Comparison of ENCODE assay signal across 35 mouse cellular contexts in genomic region chr1:87060913-87061312, GRCm38 (mm10). TPM values are rescaled to one million over a fixed set of nuclear protein-coding genes. Genes with fewer than 3 reads are reported as not detected.
A peak's percentile ranks its signal among the peaks of the same experiment; 100 is the strongest.
DNase-seq lines count a peak whose midpoint lies in the region; ATAC-seq and TF ChIP-seq lines count a peak whose summit lies in the region.
"Had no signal": no experiment of that assay in that cellular context is flagged by ENCODE, and none has a peak within 500 bp of the region (broad histone marks: within the 10 kb centered on the region; RNA-seq: fewer than 3 reads in every experiment).

No protein-coding gene starts in this region.

- no peak overlapping the region for H3K9ac ChIP-seq in intestine, postnatal 0 days (ENCODE audit: low read depth, low read length)
- no peak overlapping the region for H3K9ac ChIP-seq in intestine, embryonic 16.5 days (ENCODE audit: low read depth, low read length)
- H3K9ac ChIP-seq in lung, embryonic 14.5 days = no peak overlapping the region
- H3K9ac ChIP-seq: embryonic facial prominence, embryonic 13.5 days; forebrain, embryonic 12.5 days; stomach, embryonic 15.5 days had no signal

- DNase-seq in lung, embryonic 14.5 days = no peak
- DNase-seq in lung, postnatal 4 days = no peak
- DNase-seq in G1E (ENCODE audit: low spot score) = no peak
- DNase-seq in left cerebral cortex, adult 18-20 months (ENCODE audit: low spot score in 2 of 2) = no peak
- DNase-seq in adrenal gland, adult 2 months = no peak
- DNase-seq: adrenal gland, postnatal 25 days; cerebellum, adult 8-10 months; cerebellum, postnatal 36 days; embryo, embryonic 11 days; kidney, adult 8-10 months; kidney, postnatal 14 days; layer of hippocampus, adult 9-11 months; right cerebral cortex, adult 18-20 months; thymus, adult 18-20 months; thymus, postnatal 36 days had no signal

- H3K27me3 ChIP-seq in intestine, postnatal 0 days (replicated peaks; ENCODE audit: control insufficient read depth, insufficient read depth, low read length) = no peaks in the 10 kb centered on the region
- H3K27me3 ChIP-seq in intestine, embryonic 16.5 days (replicated peaks; ENCODE audit: control insufficient read depth, insufficient read depth, low read length) = no peaks in the 10 kb centered on the region
- H3K27me3 ChIP-seq in lung, embryonic 14.5 days (ENCODE audit: insufficient read depth, low read length) = no peaks in the 10 kb centered on the region
- H3K27me3 ChIP-seq in G1E (ENCODE audit: insufficient read depth, low read length) = peaks cover 4% of the 10 kb centered on the region; the same call in 1 of the 2 replicates
- H3K27me3 ChIP-seq: embryonic facial prominence, embryonic 13.5 days; forebrain, embryonic 12.5 days; stomach, embryonic 15.5 days had no signal

- ATAC-seq in intestine, postnatal 0 days = no peak
- ATAC-seq in intestine, embryonic 16.5 days = no peak
- no peak for ATAC-seq in lung, embryonic 14.5 days (ENCODE audit: insufficient read depth)
- no peak for ATAC-seq in G1E (ENCODE audit: extremely low read depth, insufficient number of reproducible peaks, low FRiP score, poor library complexity, severe bottlenecking)
- ATAC-seq: midbrain, embryonic 16.5 days had no signal

- TF ChIP-seq CTCF in intestine, postnatal 0 days (IDR thresholded peaks at IDR 0.05; ENCODE audit: low read depth) = peak; percentile 45
- TF ChIP-seq CTCF in lung, embryonic 14.5 days (IDR thresholded peaks at IDR 0.05; ENCODE audit: low read depth) = 0 out of 2 replicates have a peak, but pooled peaks have one; percentile 18
- TF ChIP-seq CTCF in G1E (IDR thresholded peaks at IDR 0.05; ENCODE audit: low read depth, low read length) = 0 out of 2 replicates have a peak, but pooled peaks have one; percentile 6

- no peak overlapping the region for H3K4me2 ChIP-seq in intestine, postnatal 0 days (replicated peaks; ENCODE audit: low read depth)
- H3K4me2 ChIP-seq in intestine, embryonic 16.5 days (ENCODE audit: low read depth, low read length) = no peak overlapping the region
- H3K4me2 ChIP-seq in lung, embryonic 14.5 days = no peak overlapping the region
- H3K4me2 ChIP-seq: embryonic facial prominence, embryonic 13.5 days; forebrain, embryonic 12.5 days; heart, embryonic 11.5 days; stomach, embryonic 15.5 days had no signal

- no peaks in the 10 kb centered on the region for H3K4me1 ChIP-seq in intestine, postnatal 0 days (replicated peaks; ENCODE audit: control insufficient read depth, insufficient read depth, low read length)
- no peaks in the 10 kb centered on the region for H3K4me1 ChIP-seq in intestine, embryonic 16.5 days (ENCODE audit: control insufficient read depth, insufficient read depth, low read length)
- no peaks in the 10 kb centered on the region for H3K4me1 ChIP-seq in lung, embryonic 14.5 days (ENCODE audit: insufficient read depth)
- peaks cover 8% of the 10 kb centered on the region for H3K4me1 ChIP-seq in G1E (ENCODE audit: insufficient read depth, low read depth, low read length)
- H3K4me1 ChIP-seq: forebrain, embryonic 12.5 days; hindbrain, embryonic 10.5 days; stomach, embryonic 15.5 days had no signal

- H3K27ac ChIP-seq in intestine, postnatal 0 days (ENCODE audit: low read depth, low read length) = no peak overlapping the region
- H3K27ac ChIP-seq in intestine, embryonic 16.5 days (ENCODE audit: low read length) = no peak overlapping the region
- no peak overlapping the region for H3K27ac ChIP-seq in lung, embryonic 14.5 days (ENCODE audit: low read depth)
- H3K27ac ChIP-seq: embryonic facial prominence, embryonic 13.5 days; forebrain, embryonic 12.5 days; hindbrain, embryonic 10.5 days; left cerebral cortex, adult 2 months; stomach, embryonic 15.5 days had no signal

- H3K4me3 ChIP-seq in intestine, postnatal 0 days (ENCODE audit: low read depth, low read length) = no peak overlapping the region
- no peak overlapping the region for H3K4me3 ChIP-seq in intestine, embryonic 16.5 days (ENCODE audit: low read length)
- H3K4me3 ChIP-seq in lung, embryonic 14.5 days (ENCODE audit: low read depth, low read length) = no peak overlapping the region
- H3K4me3 ChIP-seq in G1E (ENCODE audit: low read depth, low read length) = no peak overlapping the region
- H3K4me3 ChIP-seq: embryonic facial prominence, embryonic 13.5 days; erythroblast, embryonic 14.5 days; forebrain, embryonic 12.5 days; hindbrain, embryonic 10.5 days; left cerebral cortex, adult 2 months; stomach, embryonic 15.5 days had no signal

- peaks cover 4% of the 10 kb centered on the region; the same call in 1 of the 2 replicates for H3K9me3 ChIP-seq in intestine, postnatal 0 days (ENCODE audit: control insufficient read depth)
- H3K9me3 ChIP-seq in intestine, embryonic 16.5 days (ENCODE audit: control insufficient read depth, low read length) = no peaks in the 10 kb centered on the region
- no peaks in the 10 kb centered on the region for H3K9me3 ChIP-seq in lung, embryonic 14.5 days (ENCODE audit: low read depth, low read length)
- H3K9me3 ChIP-seq in G1E (replicated peaks) = no peaks in the 10 kb centered on the region; the same call in 1 of the 2 replicates
- H3K9me3 ChIP-seq: embryonic facial prominence, embryonic 13.5 days; forebrain, embryonic 12.5 days; hindbrain, embryonic 10.5 days; stomach, embryonic 15.5 days had no signal

- no peaks in the 10 kb centered on the region for H3K36me3 ChIP-seq in intestine, postnatal 0 days (ENCODE audit: control insufficient read depth, insufficient read depth)
- no peaks in the 10 kb centered on the region for H3K36me3 ChIP-seq in intestine, embryonic 16.5 days (ENCODE audit: control insufficient read depth, insufficient read depth, low read length)
- H3K36me3 ChIP-seq in lung, embryonic 14.5 days (ENCODE audit: insufficient read depth) = no peaks in the 10 kb centered on the region
- no peaks in the 10 kb centered on the region for H3K36me3 ChIP-seq in G1E (replicated peaks)
- H3K36me3 ChIP-seq: embryonic facial prominence, embryonic 13.5 days; forebrain, embryonic 12.5 days; hindbrain, embryonic 10.5 days; stomach, embryonic 15.5 days had no signal

RNA-seq across cellular contexts. Expression of gene Alppl2, which starts 28.8 kb away (rescaled TPM):
- polyA plus RNA-seq in intestine, postnatal 0 days (2015; fragmentation: Nextera tagmentation; extraction: Ambion mirVana) = not detected in 2 replicates
- not detected in 2 replicates for polyA plus RNA-seq in intestine, embryonic 16.5 days (2015; fragmentation: Nextera tagmentation; extraction: Ambion mirVana)
- polyA plus RNA-seq in lung, embryonic 14.5 days (2014; fragmentation: Nextera tagmentation; extraction: Ambion mirVana) = not detected in 2 replicates
- not detected in 2 replicates for total RNA-seq in G1E (2014; fragmentation: Nextera tagmentation)
- total RNA-seq in G1E (2017) = not detected in 2 replicates
- not detected in 2 replicates for polyA plus RNA-seq in G1E (2012)
- not detected for total RNA-seq in left cerebral cortex, adult 18-20 months (2021)
- total RNA-seq in adrenal gland, adult 2 months (2021) = not detected
- not detected in 2 replicates for polyA plus RNA-seq in adrenal gland, adult 2 months (2012; rRNA removed)
- total RNA-seq: adrenal gland, postnatal 25 days; gastrocnemius, adult 8-10 months; granulocyte monocyte progenitor cell, adult 5-6 weeks; left cerebral cortex, adult 2 months; left cerebral cortex, postnatal 36 days had no signal
- polyA plus RNA-seq: brain, embryonic 14.5 days; C2C12; embryonic facial prominence, embryonic 13.5 days; erythroblast, embryonic 14.5 days; forebrain, embryonic 12.5 days; frontal cortex, adult 2 months; heart, embryonic 11.5 days; heart, postnatal 0 days; hindbrain, embryonic 10.5 days; limb, embryonic 14.5 days; liver, embryonic 16.5 days; midbrain, embryonic 16.5 days; neural tube, embryonic 14.5 days; stomach, embryonic 15.5 days had no signal

RNA-seq across cellular contexts. Expression of gene Alpi, which starts 40.5 kb away (rescaled TPM):
- polyA plus RNA-seq in intestine, postnatal 0 days (2015; fragmentation: Nextera tagmentation; extraction: Ambion mirVana) = 1,275 and 1,389 TPM in 2 replicates
- 256 and 345 TPM in 2 replicates for polyA plus RNA-seq in intestine, embryonic 16.5 days (2015; fragmentation: Nextera tagmentation; extraction: Ambion mirVana)
- polyA plus RNA-seq in lung, embryonic 14.5 days (2014; fragmentation: Nextera tagmentation; extraction: Ambion mirVana) = not detected in 2 replicates
- total RNA-seq in G1E (2014; fragmentation: Nextera tagmentation) (not detected in 2 replicates), G1E (2017) (0.06 TPM in 1 of 2 replicates, not detected in the other)
- polyA plus RNA-seq in G1E (2012) = not detected in 2 replicates
- total RNA-seq in left cerebral cortex, adult 18-20 months (2021) = under 1 TPM in 1 of 2 experiments, not detected in 1; 0.14 TPM
- total RNA-seq in adrenal gland, adult 2 months (2021) = not detected
- 0.08 and 0.30 TPM in 2 replicates for polyA plus RNA-seq in adrenal gland, adult 2 months (2012; rRNA removed)
- total RNA-seq: adrenal gland, postnatal 25 days; gastrocnemius, adult 8-10 months; granulocyte monocyte progenitor cell, adult 5-6 weeks; left cerebral cortex, adult 2 months; left cerebral cortex, postnatal 36 days had no signal
- polyA plus RNA-seq: brain, embryonic 14.5 days; C2C12; embryonic facial prominence, embryonic 13.5 days; erythroblast, embryonic 14.5 days; forebrain, embryonic 12.5 days; frontal cortex, adult 2 months; heart, embryonic 11.5 days; heart, postnatal 0 days; hindbrain, embryonic 10.5 days; midbrain, embryonic 16.5 days; neural tube, embryonic 14.5 days had no signal

Comparison
In these comparisons a context has a peak if more than half of its experiments do, and no peak if none do; other contexts are left out.
1. RNA of gene Alpi, which starts 40.5 kb away (polyA plus RNA-seq): 1,275 to 1,389 TPM in intestine, postnatal 0 days and 256 to 345 TPM in intestine, embryonic 16.5 days; 0.08 to 0.30 TPM in adrenal gland, adult 2 months, not detected in lung, embryonic 14.5 days and not detected in G1E; every median in the first group is over 100 times any median in the second.
2. Peak in every context shown above with its lines, with median percentiles within 50 percentile points of each other: CTCF ChIP-seq.